Mouse (Mus musculus) G1E (cell line): ENCODE measurements at regions not wholly inside any gene's neighbourhood (a gene's known extent, or its start where the extent isn't known, plus 50 kb on each side); places are given as distances from the start of the nearest gene placed in this dataset.

ENCODE experiments used
- CTCF ChIP-seq: IDR thresholded peaks from 2 replicates; pipeline ENCODE4 v1.5.1; 2012; ENCODE audit warnings: low read depth, low read length, inconsistent platforms, mixed read lengths
- GATA1 ChIP-seq: IDR thresholded peaks from 2 replicates; pipeline ENCODE4 v1.6.1; 2012; ENCODE audit warnings: borderline replicate concordance, low read length, inconsistent platforms, mixed read lengths
- POLR2AphosphoS5 ChIP-seq: IDR thresholded peaks from 2 replicates; pipeline ENCODE4 v1.6.1; 2012; ENCODE audit warnings: low read depth, low read length, inconsistent platforms; ENCODE audit not compliant: insufficient replicate concordance
- TAL1 ChIP-seq: conservative IDR thresholded peaks from 2 replicates; pipeline ENCODE4 v1.6.1; 2012; ENCODE audit warnings: low read depth, low read length, inconsistent platforms, mixed read lengths

GRCm38 (mm10) chr15:56294910-56295438, 1182.5 kb downstream of the Slc22a22 start:
- TF ChIP-seq CTCF (no peak), TAL1 (no peak), GATA1 (no peak), POLR2AphosphoS5 (no peak)
